Mouse (Mus musculus) lung, adult 2 months (tissue): ENCODE data around the gene Btbd16.

Experiments
- CTCF ChIP-seq: fragments of 200-500 bp; IDR thresholded peaks from 2 replicates; pipeline ENCODE4 v1.5.1; 2011; ENCODE audit warnings: mild to moderate bottlenecking, low read length, control low read depth; ENCODE audit not compliant: insufficient read depth
- POLR2A ChIP-seq: fragments of 200-500 bp; IDR thresholded peaks from 2 replicates; pipeline ENCODE4 v1.6.1; 2011; ENCODE audit warnings: low read depth, mild to moderate bottlenecking, control low read depth, low read length, borderline replicate concordance; ENCODE audit errors: extremely low read depth

DNA sequence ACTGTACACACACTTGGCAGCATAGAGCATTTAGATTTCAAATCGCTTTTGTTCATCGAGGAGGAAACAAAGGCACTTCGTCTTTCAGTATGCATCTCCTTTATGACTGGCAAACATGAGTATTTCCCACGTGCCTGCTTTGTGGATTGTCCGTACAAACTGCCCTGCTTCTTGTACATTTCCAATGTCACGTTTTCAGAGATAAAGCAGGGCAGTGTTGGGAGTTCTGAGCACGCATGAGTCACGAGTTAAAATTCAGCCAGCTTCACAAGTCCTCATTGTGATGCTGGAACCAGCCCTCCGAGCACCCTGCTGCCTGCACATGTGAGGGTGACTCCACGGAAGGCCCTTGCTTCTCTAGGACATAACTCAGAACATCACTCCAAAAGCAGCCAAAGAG lies 45.8 kb downstream of the Btbd16 start:
- no peak for TF ChIP-seq CTCF
- TF ChIP-seq POLR2A, result no peak
